Mouse (Mus musculus) thymus, postnatal 25 days (tissue): ENCODE results near the gene Gm20219.
A peak's percentile ranks its signal among the peaks of the same experiment; 100 is the strongest.
"Not testable (repeated sequence)": the region's sequence is repeated elsewhere in the genome, so short reads cannot be mapped to it uniquely, and the experiment has no call there.

Experiments
- DNase-seq: peaks from one replicate; pipeline ENCODE4 v3.0.0; 2022

Gm20219 gene

GRCm38 (mm10) chr17:56511707-56512090 is 42.5 kb downstream of the Gm20219 start:
- DNase-seq: no peak

DNA sequence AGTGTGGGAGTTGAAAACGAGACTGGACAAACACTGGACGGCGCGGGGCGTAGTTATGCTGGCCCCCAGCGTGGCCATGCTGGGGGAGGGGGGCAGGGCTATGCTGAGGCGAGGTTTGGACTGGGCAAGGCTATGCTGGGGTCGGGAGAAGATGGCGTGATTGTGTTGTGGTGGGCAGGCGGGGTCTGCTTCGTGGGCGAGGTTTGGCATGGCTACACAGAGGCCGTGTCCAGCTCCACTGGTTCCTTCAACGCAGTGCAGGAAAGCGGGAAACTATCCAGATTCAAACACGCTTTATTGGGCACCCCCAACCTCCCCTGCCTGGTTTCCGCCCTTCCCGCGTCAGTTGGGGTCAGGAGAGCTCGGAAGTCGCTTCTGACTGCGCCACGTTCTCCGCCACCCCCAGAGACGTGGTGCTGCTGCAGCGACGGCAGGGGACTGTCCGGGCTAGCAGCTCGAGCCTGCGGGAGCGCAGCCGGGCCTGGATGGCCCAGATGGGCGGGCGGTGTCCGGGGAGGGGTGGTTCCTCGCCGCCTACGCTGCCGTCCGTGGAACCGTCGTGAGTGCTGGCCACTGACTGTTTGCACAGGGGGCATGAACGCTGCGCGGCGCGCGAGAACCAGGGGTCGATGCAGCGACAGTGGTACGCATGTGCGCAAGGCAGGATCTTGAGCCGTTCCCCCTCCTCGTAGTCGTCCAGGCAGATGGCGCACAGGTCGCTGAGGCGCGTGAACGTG is 43.0 kb downstream of the Gm20219 start:
- DNase-seq: no peak

DNA sequence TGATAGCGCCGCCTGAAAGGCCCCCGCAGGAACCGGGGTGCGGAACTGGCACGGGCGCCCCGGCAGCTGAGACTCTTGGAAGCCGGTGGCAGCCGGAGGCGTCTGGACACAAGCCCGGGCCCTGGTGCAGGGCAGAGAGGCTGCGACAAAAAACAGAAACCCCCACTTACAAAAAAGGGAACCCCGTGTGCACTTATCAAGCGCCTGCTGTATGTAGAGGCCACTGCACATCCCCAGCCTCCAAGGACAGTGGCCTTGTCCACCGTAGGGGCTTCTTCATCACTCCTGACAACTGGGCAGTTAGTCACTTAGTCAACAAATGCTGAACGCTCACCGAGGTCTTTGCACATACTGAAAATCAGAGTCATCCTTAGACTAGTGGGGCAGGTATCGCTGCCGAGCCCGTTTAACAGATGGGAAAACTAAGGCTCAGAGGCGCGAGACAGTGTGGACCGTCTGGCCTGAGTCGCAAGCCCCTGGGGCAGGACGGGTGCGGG is 43.7 kb downstream of the Gm20219 start:
- no peak for DNase-seq

GRCm38 (mm10) chr17:56509707-56510472 is 44.3 kb downstream of the Gm20219 start:
- DNase-seq: no peak

- DNase-seq: no peak
These were observed 45.1 kb downstream of the Gm20219 start for GRCm38 (mm10) chr17:56509021-56509640.

DNA sequence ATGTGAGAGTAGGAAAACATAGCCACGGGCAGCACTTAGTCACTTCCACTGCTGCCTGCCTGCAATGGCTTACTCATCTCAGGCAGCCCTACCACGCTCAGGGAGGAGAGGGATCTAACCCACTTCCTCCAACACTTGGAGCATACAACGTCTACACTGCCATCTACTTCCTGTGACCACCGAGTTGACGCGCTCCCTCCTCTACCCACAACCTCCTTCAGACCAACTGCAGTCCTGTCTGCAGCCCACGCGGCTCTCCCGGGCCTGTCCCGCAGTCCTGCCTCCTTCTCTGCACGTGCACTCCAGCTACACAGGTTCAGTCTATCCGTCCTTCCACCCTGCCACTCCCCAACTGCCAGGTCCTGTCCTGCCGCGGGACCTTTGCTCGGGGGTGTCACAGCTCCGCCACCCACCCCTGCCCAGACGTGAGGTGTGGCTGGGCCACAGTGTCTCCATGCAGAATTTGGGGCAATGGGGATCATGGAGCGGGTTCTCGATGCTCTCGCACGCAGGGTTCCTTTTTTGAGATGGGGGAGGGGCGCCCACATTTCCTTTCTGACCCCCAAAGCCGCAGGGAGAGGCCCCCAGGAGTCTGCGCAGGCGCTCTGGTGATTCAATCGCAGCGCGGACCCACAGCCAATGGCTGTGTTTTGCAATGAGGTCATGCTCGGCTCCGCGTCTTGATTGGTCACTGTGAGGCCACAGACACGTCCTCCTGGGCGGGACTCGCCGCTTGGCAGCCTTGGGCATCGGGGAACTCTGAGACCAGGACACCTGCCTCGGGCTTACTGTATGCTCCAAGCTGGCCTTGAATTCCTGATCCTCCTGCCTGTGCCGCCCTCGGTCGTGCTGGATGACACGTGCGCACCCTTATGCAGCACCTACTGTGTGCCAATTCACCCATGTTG is 46.8 kb downstream of the Gm20219 start:
- peak; percentile 95 for DNase-seq

- no peak for DNase-seq
These were observed 47.6 kb downstream of the Gm20219 start for GRCm38 (mm10) chr17:56506417-56507065.

- DNase-seq: no peak
These were observed 48.8 kb downstream of the Gm20219 start for GRCm38 (mm10) chr17:56505401-56505800.

GRCm38 (mm10) chr17:56502526-56502925 is 51.7 kb downstream of the Gm20219 start:
- peak; percentile 18 for DNase-seq

- DNase-seq: not testable (repeated sequence)
These were observed 52.4 kb downstream of the Gm20219 start for GRCm38 (mm10) chr17:56501635-56502400.
